Mouse (Mus musculus) thymus, postnatal 14 days (tissue): ENCODE data around the gene 2310039H08Rik.
A peak's percentile ranks its signal among the peaks of the same experiment; 100 is the strongest.
"Not testable (repeated sequence)": the region's sequence is repeated elsewhere in the genome, so short reads cannot be mapped to it uniquely, and the experiment has no call there.

ENCODE experiments used
- DNase-seq: peaks from one replicate; pipeline ENCODE4 v3.0.0; 2021

Gene 2310039H08Rik

DNA sequence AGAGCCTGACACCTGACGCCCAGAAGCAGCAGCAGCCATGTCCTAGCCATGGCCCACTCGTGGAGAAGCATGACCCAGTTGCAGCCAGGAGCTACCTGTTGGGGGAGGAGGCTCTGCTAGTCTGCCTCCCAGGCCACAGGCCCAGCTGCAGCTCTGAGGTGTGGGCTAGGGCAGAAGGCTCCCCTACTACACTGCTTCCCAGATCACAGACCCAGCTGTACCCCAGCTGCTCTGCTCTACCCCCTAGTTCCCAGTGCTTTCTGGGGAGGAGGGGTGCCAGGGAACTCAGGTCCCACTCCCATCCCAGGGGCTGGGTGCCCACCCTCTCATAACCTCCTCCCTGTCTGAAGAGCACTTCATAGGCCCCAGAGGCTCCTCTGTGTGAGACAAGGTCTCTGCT lies 8.9 kb upstream of the 2310039H08Rik start, which contains the start of gene Ptcra:
TSS of gene Ptcra (minus strand) at position 169 of the 400 bp plus-strand sequence.
- peak; percentile 81 for DNase-seq

DNA sequence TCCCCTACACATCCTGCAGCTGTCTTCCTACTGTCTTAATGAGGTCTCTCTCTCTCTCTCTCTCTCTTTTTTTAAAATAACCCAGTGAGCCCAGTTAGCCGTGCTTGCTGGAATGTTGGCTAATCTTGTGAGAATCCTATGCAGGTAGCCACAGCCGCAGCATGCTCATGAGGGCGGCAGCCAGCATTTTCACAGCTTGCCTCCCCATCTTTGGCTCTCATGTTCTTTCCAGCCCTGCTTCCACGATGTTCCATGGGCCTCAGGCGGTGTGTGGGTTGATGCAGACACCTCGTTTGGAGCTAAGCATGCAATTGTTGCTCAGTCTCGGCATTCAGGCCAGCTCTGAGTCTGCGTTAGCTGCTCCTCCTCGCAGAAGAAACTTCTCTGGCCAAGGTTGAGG lies 7.5 kb upstream of the 2310039H08Rik start:
- DNase-seq: not testable (repeated sequence)

GRCm38 (mm10) chr17:46767868-46768267 lies 4.6 kb upstream of the 2310039H08Rik start:
- peak; percentile 88 for DNase-seq

GRCm38 (mm10) chr17:46770546-46770945 lies 1.9 kb upstream of the 2310039H08Rik start:
- no peak for DNase-seq

GRCm38 (mm10) chr17:46771025-46771424 lies 1.4 kb upstream of the 2310039H08Rik start:
- DNase-seq: peak; percentile 25

DNA sequence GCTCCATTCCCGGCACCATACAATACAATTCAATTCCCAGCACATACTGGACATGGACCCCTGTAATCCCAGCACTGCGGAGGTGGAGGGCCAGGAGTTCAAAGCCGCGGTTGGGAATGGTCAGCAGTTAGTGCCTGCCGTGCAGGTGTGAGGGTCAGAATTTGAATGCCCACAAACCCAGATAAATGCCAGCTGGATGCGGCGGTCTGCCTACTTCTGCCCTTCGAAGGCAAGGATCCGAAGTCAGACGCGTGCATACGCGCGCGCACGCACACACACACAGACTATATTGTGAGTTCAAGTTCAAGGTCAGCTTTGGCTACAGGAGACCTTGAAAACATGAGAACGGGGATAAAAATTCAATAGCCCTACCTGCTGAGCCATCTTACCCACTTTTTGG lies 819 bp upstream of the 2310039H08Rik start:
- peak; percentile 27 for DNase-seq

GRCm38 (mm10) chr17:46772038-46772403 lies 414 bp upstream of the 2310039H08Rik start:
- DNase-seq: no peak

GRCm38 (mm10) chr17:46773278-46774130 lies 1.1 kb downstream of the 2310039H08Rik start:
- DNase-seq: peak; percentile 19

DNA sequence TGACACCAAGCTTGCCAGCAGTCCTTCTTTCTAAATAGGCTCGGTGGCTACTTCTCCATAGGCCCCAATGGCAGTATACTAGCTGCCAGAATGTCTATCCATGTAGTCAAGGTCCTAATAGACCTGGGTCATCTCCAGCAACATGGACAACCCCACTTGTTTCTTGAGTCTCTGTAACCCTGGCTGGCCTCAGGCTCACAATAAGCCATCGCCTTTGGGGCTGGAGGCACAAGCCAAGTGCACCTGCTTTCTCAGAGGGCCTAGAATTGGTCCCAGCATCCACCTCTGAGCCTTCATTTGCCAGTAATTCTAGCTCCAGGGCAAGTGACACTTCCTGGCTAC lies 1.7 kb downstream of the 2310039H08Rik start:
- no peak for DNase-seq

DNA sequence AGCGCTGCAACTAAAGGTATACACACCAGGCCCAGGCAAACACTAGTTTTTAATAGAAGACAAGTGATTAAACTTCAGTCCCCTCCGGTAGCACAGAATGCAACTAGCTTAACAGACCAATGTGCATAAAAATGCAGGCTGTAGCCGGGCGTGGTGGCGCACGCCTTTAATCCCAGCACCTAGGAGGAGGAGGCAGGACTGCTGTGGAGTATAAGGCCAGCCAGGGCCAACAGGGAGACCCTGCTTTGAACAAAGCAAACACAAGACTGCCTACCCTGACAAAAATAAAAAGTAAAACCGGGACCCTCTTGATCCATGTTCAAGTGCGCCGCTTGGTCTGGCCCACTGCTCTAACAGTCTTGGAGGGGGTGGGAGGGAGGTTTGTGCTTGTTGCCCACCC lies 2.6 kb downstream of the 2310039H08Rik start:
- DNase-seq: no peak

DNA sequence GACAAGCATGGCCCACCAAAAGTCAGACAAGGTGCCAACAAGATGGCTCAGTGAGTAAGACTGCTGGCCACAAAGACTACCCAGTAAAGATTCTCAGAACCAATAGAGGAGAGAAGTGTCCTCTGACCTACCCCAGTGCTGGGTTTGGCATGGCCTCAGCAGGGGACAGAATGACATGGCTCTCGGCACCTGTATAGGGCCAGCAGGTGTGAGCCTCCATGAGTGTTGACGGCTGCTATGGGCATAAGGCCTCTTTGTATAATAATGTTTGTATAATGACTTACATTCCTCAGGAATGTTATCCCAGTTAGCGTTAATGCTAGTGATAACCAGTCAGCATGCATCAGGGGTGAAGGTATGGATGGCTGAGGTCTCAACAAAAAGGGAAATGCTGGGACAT lies 3.7 kb downstream of the 2310039H08Rik start:
- DNase-seq: no peak

- no peak for DNase-seq
Measured at GRCm38 (mm10) chr17:46781876-46782275, 9.4 kb downstream of the 2310039H08Rik start.

DNA sequence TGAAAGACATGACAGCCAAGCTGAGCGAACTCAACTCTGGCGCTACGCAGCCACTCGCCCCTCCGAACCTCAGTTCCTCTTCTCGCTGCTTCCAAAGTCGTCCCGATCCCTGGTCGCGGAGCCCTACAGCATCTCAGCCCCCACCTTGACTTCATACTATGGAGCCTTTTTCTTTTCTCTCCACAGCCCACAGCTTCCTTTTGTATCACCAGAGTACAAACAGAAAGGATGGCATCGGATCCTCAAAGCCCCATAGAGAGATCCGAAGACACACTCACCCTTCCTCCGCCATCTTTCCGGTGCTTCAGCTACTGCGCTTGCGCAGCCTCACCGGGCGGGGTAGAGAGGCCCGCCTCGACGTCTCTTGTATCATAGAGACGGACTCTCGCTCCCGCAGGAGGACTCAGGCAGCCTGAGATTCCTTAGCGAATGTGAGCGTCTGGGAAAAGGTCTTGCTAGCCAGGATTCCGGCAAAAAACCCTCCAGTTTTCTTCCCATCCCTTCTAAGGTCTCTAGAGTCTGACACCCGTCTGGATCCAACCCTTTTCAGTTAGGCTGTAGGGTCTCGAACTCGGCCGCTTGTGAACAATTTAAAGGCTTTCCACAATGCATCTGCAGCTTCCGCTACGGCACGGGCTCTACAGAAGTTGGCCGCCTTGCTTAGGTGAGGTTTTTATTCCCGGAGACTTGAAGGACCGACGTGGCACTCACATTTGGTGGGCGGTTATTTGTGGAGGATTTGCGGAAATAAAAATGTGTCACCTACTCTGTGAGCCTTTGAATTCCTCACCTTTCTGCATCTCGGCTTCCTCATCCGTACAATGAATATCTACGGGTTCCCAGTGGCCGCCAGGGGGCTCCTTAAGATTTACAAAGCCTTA lies 10.1 kb downstream of the 2310039H08Rik start, which contains the start of gene Rpl7l1:
TSS of gene Rpl7l1 (minus strand) at position 332 of the 881 bp plus-strand sequence.
- DNase-seq: peak; percentile 93

DNA sequence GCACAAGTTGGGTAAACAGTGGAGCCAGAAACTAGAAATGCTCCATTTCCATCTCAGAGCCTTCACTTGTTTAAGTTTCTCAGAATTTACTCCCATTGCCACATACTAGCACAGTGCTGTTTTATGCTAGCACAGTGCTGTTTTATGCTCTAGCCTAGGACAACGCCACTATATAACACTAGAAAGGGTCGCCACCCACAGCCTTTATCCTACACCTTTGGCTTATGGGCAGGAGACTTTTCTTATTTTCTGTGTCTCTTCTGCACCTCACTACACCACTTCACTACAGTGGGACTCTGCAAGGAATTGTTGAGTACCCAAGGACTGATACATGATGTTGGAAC lies 10.8 kb downstream of the 2310039H08Rik start:
- DNase-seq: no peak

- no peak for DNase-seq
Measured at GRCm38 (mm10) chr17:46786952-46787351, 14.5 kb downstream of the 2310039H08Rik start.

DNA sequence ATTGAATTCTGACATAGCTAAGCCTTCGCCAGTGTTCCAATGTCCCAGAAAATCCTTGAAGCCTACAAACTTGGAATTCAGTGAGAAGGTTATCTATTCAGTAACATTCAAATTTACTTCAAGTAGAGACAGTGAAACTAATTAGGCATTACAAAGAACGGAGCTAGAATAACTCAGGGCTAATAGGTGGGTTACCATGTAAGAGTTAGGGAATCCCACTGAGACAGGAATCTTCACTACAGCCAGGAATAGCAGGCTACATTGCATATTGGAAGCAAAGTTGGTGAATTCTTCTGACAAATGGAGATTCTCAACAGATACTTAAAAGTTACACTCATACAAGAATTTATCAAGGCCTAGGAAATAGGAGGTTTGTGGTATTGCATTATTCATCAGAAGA lies 15.5 kb downstream of the 2310039H08Rik start:
- not testable (repeated sequence) for DNase-seq

DNA sequence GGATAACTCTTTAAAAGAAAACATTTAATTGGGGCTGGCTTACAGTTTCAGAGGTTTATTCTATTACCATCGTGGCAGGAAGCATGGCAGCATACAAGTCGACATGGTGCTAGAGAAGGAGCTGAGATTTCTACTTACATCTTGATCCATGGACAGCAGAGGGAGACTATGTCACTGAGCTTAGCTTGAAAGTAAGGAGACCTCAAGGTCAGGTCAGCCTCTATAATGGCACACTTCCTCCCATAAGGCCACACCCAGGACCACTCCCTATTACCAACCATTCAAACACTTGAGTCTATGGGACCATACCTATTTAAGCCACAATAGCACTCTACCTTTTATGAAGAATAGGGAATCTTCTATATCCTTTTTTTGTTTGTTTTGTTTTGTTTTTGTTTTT lies 20.5 kb downstream of the 2310039H08Rik start:
- no peak for DNase-seq

DNA sequence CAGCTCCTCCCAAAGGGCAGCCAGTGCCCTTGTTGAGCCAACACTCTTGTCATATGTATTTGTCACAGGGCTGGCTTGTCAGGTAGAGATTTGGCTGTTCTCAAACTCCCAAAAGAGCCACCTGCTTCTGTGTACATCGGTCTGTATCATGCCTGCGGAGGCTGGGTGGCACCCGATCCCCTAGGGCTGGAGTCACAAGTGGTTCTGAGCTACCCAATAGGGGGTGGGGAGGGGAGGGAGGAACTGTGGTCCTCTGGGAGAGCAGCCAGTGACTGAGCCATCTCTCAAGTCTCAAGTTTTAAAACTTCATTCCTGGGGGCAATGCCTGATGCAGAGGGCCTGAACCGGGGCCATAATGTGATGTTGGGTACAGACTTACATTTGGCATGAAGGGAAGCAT lies 24.3 kb downstream of the 2310039H08Rik start:
- no peak for DNase-seq

- no peak for DNase-seq
Measured at GRCm38 (mm10) chr17:46797386-46797785, 25.0 kb downstream of the 2310039H08Rik start.

DNA sequence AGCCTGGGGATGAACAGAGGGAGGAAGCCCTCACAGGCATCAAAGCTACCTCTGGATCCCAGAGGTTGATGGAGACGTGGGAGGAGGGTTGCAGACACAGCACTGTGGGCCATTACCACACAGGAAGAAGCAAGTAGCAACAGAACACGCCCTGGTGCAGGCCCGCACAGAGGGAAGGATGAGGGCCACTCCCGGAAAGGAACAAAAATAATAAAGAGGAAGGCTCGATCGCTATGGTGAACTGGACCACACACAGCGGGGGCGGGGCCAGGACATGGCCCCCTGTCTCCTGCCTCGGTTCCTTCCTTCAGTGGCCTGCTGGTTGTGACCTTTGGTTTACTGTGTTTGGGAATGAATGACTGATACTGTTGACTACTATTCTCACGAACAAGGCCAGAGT lies 27.2 kb downstream of the 2310039H08Rik start:
- DNase-seq: no peak

DNA sequence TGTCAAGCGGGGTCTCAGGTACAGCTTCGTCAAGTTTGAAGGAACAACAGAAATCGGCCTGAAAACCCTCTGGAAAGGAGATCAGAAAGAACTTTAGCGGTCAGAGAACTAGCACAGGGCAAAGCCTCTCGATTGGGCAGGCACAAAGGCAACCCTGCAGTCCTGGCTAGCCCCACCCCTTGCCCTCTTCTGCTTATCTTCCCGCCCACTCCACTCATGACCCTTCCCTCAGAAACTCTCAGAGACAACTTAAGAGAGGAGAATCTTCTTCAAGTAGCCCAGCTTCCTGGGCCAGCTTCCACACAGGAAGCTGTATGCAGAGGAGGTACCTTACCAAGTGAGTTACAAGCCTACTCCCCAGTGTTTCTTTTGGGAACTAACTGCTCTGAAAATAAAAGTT lies 29.3 kb downstream of the 2310039H08Rik start:
- DNase-seq: no peak

DNA sequence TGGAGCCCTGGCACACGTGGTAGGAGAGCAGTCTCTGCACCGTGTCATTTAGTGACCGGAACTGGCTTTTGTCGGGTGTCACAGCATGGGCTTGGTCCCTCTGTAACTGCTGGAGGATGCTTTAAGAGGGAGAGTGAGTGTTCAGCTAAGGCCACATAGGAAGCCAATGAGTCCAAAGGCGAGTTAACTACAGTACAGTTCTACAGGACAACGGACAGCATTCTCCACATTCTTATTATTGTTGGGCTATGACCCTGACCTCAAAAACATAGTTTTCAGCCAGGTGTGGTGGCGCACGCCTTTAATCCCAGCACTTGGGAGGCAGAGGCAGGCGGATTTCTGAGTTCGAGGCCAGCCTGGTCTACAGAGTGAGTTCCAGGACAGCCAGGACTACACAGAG lies 35.9 kb downstream of the 2310039H08Rik start:
- no peak for DNase-seq

DNA sequence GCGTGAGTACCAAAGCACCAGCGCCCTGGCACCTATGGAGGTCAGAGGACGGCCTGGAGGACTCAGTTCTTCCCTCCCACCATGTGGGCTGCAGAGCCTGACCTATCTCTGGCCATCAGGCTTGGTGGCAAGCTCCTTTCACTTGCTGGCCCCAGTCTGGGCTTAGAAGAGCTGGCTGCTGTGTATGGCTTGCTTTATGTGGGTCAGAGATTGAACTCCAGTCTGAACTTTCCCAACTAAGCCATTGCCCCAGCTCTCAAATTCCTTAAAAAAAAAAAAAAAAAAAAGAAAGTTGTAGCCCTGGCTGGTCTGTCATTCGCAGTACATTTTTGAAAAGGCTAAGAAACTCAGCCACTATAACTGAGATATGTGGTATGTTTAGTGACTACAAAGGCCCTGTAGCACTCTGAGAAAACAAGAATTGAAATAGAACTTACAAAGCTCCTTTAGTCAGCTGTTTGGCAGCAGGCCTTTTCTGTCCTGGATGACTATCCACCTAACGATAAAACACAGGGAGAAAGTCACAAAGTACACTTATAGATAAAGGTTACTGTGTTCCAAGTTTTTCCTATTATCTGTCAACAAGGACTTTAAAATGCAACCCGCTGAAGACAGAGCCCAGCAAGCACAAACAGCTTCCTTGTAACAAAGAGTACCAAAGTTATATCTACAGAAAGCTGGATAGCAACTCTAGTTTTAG lies 36.8 kb downstream of the 2310039H08Rik start:
- no peak for DNase-seq
